Mouse (Mus musculus) limb, embryonic 13.5 days (tissue): Measurements from ENCODE around the gene P3h4. TPM values are rescaled to one million over a fixed set of nuclear protein-coding genes. Genes with fewer than 3 reads are reported as not detected.

Experiments used
- ATAC-seq: fragments of 200-750 bp; cut with Nextera tagmentation; 2 replicates; pipeline ENCODE4 v1.8.0; 2017; ENCODE audit warnings: low read depth, moderate number of reproducible peaks, moderate TSS enrichment; ENCODE audit not compliant: low FRiP score
- H3K27ac ChIP-seq: fragments of 300-500 bp; sonication (generic); 2 replicates; pipeline ENCODE4 v1.5.1; 2015; ENCODE audit warnings: inconsistent platforms, mild to moderate bottlenecking, moderate library complexity
- H3K27me3 ChIP-seq: fragments of 300-500 bp; sonication (generic); 2 replicates; pipeline ENCODE4 v1.6.1; 2015; ENCODE audit warnings: mild to moderate bottlenecking, inconsistent platforms
- H3K36me3 ChIP-seq: fragments of 300-500 bp; sonication (generic); 2 replicates; pipeline ENCODE4 v1.6.1; 2015; ENCODE audit warnings: inconsistent platforms, mild to moderate bottlenecking, moderate library complexity
- H3K4me1 ChIP-seq: fragments of 300-500 bp; sonication (generic); 2 replicates; pipeline ENCODE4 v1.6.1; 2015; ENCODE audit warnings: inconsistent platforms
- H3K4me2 ChIP-seq: fragments of 300-500 bp; sonication (generic); replicated peaks from 2 replicates; pipeline ENCODE4 v1.6.1; 2015; ENCODE audit warnings: inconsistent platforms, mild to moderate bottlenecking, moderate library complexity
- H3K4me3 ChIP-seq: fragments of 300-500 bp; sonication (generic); 2 replicates; pipeline ENCODE4 v1.5.1; 2015; ENCODE audit warnings: moderate library complexity, mild to moderate bottlenecking, inconsistent platforms
- H3K9ac ChIP-seq: fragments of 300-500 bp; sonication (generic); 2 replicates; pipeline ENCODE4 v1.6.1; 2015; ENCODE audit warnings: mild to moderate bottlenecking, inconsistent platforms
- H3K9me3 ChIP-seq: fragments of 300-500 bp; sonication (generic); 2 replicates; pipeline ENCODE4 v1.6.1; 2016; ENCODE audit warnings: inconsistent platforms
- WGBS: fragments of 180-500 bp; shearing (Covaris S2); methylation state at CpG from one replicate; pipeline ENCODE4 v1.1.7; 2015; 5-methylcytosine and 5-hydroxymethylcytosine counted together
- polyA plus RNA-seq: library from polyadenylated mRNA; unstranded; fragments of >200 nt; fragmentation: Nextera tagmentation; extraction: Ambion mirVana; gene quantifications from 2 replicates; pipeline ENCODE4 v1.2.1, GENCODE M21; 2015

Gene P3h4
- 77.1 and 81.9 TPM in 2 replicates for polyA plus RNA-seq

DNA sequence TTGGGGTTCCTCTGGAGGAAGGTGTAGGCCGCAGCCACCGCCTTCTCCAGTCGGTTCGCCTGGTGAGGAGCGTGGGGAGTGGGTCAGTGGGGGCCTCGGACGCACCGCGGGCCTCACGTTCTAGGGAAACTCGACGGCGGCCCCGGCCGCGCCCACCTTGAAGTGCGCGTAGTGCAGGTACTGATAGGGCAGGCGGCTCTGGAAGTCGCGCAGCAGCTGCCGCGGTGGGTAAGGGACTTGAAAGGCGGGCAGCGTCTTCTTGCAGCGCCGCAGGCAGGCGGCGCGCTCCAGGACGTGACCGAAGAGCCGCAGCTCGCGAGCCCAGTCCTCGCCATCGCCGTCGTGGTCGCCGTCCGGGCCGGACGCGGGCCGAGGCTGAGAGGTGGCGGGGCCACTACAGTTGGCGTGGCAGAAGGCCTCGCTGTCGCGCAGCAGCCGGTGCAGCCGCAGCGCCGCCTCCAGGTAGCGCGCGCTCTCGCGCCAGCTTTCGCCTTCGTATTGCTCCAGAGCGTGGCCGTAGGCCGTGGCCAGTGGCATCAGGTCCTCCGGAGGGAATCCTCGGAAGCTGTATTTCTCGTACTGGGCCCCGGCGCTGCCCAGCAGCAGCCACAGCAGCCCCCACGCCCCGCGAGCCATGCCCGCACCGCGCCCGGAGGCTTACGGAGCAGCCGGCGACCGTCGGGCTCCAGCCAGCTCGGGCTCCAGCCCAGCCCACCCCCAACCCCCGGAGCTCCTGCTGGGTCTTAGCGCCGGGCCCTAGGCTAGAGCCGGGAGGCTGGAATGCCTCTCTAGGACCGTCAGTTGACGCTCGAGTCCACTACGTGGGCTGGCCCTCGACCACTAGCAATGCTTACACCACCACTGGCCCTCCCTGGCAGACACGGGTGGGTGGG, at the start of gene P3h4:
Gene P3h4 (minus strand): TSS at position 816 of the 893 bp plus-strand sequence.
- no peaks in the 10 kb centered on the region for H3K27me3 ChIP-seq
- WGBS: under 1% methylated on average over 93 of the region's 93 CpGs
- ATAC-seq: peak; percentile 96
- peak within 1 kb of the TSS; percentile 80 for H3K4me3 ChIP-seq
- H3K9ac ChIP-seq: peak within 1 kb of the TSS; percentile 85
- H3K27ac ChIP-seq: peak within 1 kb of the TSS; percentile 98
- H3K4me2 ChIP-seq: peak within 1 kb of the TSS; percentile 89
- peaks cover 35% of the 10 kb centered on the region for H3K36me3 ChIP-seq
- H3K4me1 ChIP-seq: peaks cover 42% of the 10 kb centered on the region
- no peaks in the 10 kb centered on the region for H3K9me3 ChIP-seq

DNA sequence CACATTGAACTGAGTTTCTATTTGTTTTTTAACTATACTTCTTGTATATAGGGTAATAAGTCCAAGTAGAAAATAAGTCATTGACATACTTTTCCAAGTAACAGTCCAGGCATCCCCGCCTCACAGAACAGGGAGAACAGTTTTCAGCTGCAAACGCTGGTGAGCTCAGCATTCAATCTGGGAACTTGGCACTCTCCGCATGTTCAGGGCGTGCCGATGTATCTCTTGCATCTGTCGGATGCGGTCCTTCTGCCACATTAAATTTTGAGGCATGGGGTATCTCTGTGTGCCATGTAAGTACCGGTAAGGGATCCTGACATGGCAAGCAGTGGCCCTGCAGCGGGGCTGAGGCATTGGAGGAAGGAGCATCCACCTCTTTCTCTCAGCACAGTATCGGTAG, 48.1 kb upstream of the P3h4 start:
- Histone ChIP-seq H3K36me3 (peaks cover 51% of the 10 kb centered on the region), H3K27ac (no peak overlapping the region), H3K4me1 (no peaks in the 10 kb centered on the region), H3K4me3 (no peak overlapping the region), H3K4me2 (no peak overlapping the region), H3K9me3 (no peaks in the 10 kb centered on the region), H3K27me3 (no peaks in the 10 kb centered on the region), H3K9ac (no peak overlapping the region)
- 94% methylated on average over 10 of the region's 10 CpGs for WGBS
- ATAC-seq: no peak

DNA sequence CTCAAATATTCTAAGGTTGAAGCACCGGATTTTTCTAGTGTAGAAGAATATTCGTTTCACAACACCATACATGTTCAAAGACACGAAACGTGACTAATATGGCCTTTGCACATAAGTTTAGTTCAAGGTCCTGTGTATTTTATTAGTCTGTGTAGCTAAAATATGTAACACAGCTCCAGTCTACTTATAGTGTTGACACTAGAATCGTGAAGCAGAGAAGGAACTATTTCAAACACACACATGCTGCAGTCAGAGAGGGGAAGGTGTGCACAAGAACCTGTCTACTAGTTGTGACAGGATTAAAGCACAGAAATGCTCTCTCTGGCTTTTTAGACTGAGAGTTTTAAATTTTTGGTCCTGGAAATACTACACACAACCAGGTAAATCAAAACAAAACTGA, 43.1 kb upstream of the P3h4 start:
- H3K36me3 ChIP-seq: peaks cover 51% of the 10 kb centered on the region
- H3K27ac ChIP-seq: no peak overlapping the region
- H3K4me1 ChIP-seq: no peaks in the 10 kb centered on the region
- H3K9me3 ChIP-seq: no peaks in the 10 kb centered on the region
- no peak overlapping the region for H3K4me3 ChIP-seq
- H3K27me3 ChIP-seq: no peaks in the 10 kb centered on the region
- H3K9ac ChIP-seq: no peak overlapping the region
- no peak overlapping the region for H3K4me2 ChIP-seq
- ATAC-seq: no peak
- WGBS: 92% methylated on average over 5 of the region's 5 CpGs

DNA sequence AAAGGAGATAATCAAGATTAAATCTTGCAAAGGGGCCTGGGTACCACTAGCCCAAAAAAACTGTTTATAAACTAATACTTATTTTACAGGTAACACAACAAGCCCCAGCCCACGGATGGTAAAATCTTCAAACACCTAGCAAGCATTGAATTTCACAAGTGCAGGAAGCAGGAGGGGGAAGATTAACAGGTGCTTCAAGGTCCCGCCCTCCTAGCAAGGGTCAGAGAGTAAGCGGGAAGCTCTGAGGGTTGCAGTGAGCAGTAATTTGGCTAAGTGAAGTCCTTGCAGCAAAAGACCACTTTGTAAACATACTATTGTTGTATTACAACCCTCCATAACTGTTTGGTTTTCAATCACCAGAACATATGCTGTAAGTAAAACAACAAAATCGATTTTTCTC, 42.6 kb upstream of the P3h4 start:
- no peaks in the 10 kb centered on the region for H3K4me1 ChIP-seq
- no peak overlapping the region for H3K4me2 ChIP-seq
- H3K27me3 ChIP-seq: no peaks in the 10 kb centered on the region
- 74% methylated on average over 4 of the region's 4 CpGs for WGBS
- ATAC-seq: no peak
- H3K9ac ChIP-seq: no peak overlapping the region
- H3K36me3 ChIP-seq: peaks cover 49% of the 10 kb centered on the region
- no peak overlapping the region for H3K4me3 ChIP-seq
- H3K27ac ChIP-seq: no peak overlapping the region
- H3K9me3 ChIP-seq: no peaks in the 10 kb centered on the region

DNA sequence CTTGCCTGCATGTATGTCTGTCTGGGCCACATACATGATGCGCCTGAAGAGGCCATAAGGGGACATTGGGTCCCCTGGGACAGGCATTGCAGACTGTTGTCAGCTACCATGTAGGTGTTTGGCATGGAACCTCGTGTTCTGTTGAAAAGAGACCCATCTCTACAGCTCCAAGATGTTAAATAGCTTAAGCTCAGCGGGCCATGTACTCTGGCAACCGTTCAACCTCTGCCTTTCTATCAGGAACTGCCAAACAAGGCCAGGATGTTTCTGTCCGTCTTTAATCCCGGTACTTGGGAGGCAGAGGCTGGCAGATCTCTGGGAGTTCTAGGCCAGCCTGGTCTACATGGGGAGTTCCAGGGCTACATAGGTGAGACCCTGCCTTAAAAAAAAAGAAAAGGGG, 28.0 kb upstream of the P3h4 start:
- Histone ChIP-seq H3K27me3 (no peaks in the 10 kb centered on the region), H3K27ac (no peak overlapping the region), H3K4me1 (peaks cover 15% of the 10 kb centered on the region), H3K9ac (no peak overlapping the region), H3K36me3 (peaks cover 19% of the 10 kb centered on the region), H3K9me3 (no peaks in the 10 kb centered on the region), H3K4me3 (no peak overlapping the region), H3K4me2 (no peak overlapping the region)
- ATAC-seq: no peak
- WGBS: 92% methylated on average over 6 of the region's 6 CpGs

DNA sequence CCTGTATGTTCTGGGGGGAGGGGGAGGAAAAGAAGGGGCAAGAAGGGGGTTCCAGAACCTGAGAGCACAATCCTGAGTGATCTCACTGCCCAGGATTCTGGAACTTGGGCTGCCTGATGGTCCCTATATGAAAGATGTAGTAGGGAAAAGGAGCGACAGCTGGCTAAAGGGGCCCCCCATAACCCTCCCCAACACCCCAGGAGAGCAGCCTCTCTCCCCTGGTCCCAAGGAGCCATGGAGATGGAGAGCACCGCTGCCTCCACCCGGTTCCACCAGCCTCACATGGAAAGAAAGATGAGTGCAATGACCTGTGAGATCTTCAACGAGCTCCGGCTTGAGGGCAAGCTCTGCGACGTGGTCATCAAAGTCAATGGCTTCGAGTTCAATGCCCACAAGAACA, 27.2 kb upstream of the P3h4 start, which contains the start of the genes Nt5c3b and Klhl10:
Gene Nt5c3b (minus strand): TSS at position 12 of the 400 bp plus-strand sequence.
Gene Klhl10 (plus strand): TSS at position 121 of the 400 bp plus-strand sequence.
- Histone ChIP-seq H3K9ac (peak within 1 kb of the TSS; percentile 93), H3K9me3 (no peaks in the 10 kb centered on the region), H3K4me2 (peak within 1 kb of the TSS; percentile 69), H3K27me3 (no peaks in the 10 kb centered on the region), H3K4me1 (peaks cover 15% of the 10 kb centered on the region), H3K36me3 (peaks cover 27% of the 10 kb centered on the region), H3K27ac (peak within 1 kb of the TSS; percentile 61; the same call in 1 of the 2 replicates), H3K4me3 (peak within 1 kb of the TSS; percentile 83)
- 89% methylated on average over 8 of the region's 8 CpGs for WGBS
- no peak for ATAC-seq

DNA sequence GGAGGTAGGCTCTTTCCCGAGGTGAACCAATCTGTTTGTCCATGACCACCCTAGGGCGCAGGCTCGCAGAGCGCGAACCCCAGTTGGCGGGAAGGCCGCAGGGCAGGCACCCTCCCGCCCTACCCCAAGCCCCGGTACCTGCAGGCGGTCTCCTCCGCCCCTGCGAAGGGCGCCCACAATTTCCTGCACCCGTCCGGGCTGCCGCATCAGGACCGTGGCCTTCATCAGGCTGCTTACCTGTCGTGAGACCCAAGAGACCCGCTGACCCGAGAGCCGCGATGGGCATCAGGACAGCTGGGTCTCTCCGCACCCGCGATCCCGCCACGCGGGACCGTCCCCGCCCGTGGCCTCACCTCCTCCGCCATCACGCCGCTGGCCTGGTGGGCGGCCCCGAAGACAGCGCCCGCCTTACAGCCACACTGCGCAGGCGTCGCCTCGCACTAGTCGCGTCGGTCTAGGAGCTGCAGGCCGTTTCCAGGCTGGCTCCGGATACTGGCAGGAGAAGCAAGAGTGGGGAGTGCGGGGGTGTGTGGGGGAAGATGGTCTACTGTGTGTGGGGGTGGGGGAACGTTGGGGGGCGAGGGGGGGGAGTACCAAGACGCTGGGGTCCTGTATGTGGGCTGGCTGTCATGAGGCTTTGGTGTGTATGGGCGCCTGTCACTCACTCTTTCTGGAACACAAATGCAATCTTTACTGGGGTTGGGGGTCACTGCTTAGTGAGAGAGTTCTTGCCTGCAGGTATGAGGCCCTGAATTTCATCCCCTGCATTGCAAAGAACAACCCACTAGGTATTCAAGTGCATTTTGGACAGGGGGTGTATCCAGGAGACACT, 26.3 kb upstream of the P3h4 start:
- peaks cover 15% of the 10 kb centered on the region for H3K4me1 ChIP-seq
- H3K36me3 ChIP-seq: peaks cover 36% of the 10 kb centered on the region
- H3K4me3 ChIP-seq: peak overlapping the region; percentile 83
- H3K27ac ChIP-seq: peak overlapping the region; percentile 61; the same call in 1 of the 2 replicates
- peak overlapping the region; percentile 69 for H3K4me2 ChIP-seq
- under 1% methylated on average over 52 of the region's 52 CpGs for WGBS
- H3K27me3 ChIP-seq: no peaks in the 10 kb centered on the region
- peak; percentile 97 for ATAC-seq
- no peaks in the 10 kb centered on the region for H3K9me3 ChIP-seq
- peak overlapping the region; percentile 93 for H3K9ac ChIP-seq

DNA sequence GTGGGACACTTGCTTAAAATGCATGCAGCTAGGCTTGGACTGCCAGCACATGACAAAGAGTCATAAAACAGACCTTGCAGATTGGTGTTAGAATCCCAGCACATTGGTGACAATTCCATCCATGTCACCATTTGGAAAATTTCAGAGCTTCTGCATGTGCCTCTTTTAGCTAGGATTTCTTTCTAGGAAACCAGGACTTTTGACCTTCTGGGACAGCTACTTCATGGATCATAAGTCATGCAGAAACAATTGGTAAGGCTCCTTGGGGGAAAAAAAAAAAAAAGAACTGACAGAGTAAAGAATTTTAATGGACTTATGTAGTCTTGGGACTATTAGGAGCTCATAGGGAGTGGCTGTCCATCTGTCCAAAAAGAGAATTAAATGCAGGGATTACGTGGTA, 23.3 kb upstream of the P3h4 start:
- H3K4me2 ChIP-seq: no peak overlapping the region
- no peak for ATAC-seq
- H3K4me3 ChIP-seq: no peak overlapping the region
- H3K36me3 ChIP-seq: peaks cover 62% of the 10 kb centered on the region
- no peaks in the 10 kb centered on the region for H3K9me3 ChIP-seq
- H3K9ac ChIP-seq: no peak overlapping the region
- peaks cover 15% of the 10 kb centered on the region for H3K4me1 ChIP-seq
- H3K27me3 ChIP-seq: no peaks in the 10 kb centered on the region
- 97% methylated on average over 1 of the region's 1 CpGs for WGBS
- no peak overlapping the region for H3K27ac ChIP-seq

DNA sequence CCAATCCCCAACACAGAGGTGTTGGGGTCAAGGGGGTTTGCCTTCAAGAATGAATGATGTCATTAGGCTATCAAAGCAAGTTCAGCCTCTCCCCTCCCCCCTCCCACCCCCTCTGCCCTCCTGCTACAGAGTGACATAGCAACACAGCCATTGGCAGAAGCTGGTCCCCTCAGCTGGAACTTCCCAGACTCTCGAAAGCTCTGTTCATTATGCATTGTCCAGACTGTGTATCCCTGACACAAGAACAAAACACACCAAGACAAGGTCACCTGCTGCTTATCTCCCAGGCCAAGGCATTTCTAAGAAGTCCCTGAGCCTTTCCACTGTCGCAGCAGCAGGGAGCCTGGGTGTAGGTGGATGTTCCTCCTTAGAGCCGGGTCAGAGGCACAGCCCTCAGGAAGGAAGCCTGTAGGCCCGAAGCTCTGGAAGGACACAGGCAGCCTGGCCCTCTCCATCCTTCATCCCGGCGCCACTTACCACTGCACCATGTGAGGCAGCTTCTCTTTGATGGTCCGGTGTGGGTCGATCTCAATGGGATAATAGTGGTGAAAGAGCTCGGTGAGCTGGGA, 21.1 kb upstream of the P3h4 start:
- 86% methylated on average over 9 of the region's 9 CpGs for WGBS
- H3K9ac ChIP-seq: no peak overlapping the region

DNA sequence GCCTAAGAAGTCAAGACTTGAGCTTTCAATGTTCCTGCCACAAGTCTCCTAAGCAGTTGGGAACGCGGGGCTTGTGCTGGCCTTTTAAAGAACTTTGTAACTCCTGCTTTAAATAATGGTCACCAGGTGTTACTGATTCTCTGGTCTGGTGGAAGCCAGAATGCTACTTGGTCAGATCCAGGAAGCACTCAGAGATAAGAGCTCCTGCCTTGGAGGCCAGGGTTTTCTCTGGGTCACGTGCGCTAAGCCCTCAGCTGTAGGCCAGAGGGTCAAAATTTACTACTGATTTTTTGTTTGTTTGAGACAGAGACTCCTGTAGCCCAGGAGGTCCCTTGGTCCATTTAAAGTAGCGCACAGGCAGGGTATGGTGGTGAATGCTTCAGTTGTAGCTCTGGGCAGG, 17.4 kb upstream of the P3h4 start:
- no peak for ATAC-seq
- no peak overlapping the region for H3K9ac ChIP-seq
- H3K4me3 ChIP-seq: no peak overlapping the region
- no peaks in the 10 kb centered on the region for H3K9me3 ChIP-seq
- no peak overlapping the region for H3K4me2 ChIP-seq
- H3K4me1 ChIP-seq: no peaks in the 10 kb centered on the region
- no peak overlapping the region for H3K27ac ChIP-seq
- H3K36me3 ChIP-seq: peaks cover 85% of the 10 kb centered on the region
- 89% methylated on average over 5 of the region's 5 CpGs for WGBS
- no peaks in the 10 kb centered on the region for H3K27me3 ChIP-seq

More for the DNA sequence above, 21.1 kb upstream of the P3h4 start:
- Histone ChIP-seq H3K36me3 (peaks cover 79% of the 10 kb centered on the region), H3K27ac (no peak overlapping the region), H3K9me3 (no peaks in the 10 kb centered on the region), H3K27me3 (no peaks in the 10 kb centered on the region), H3K4me2 (no peak overlapping the region), H3K4me1 (peaks cover 10% of the 10 kb centered on the region), H3K4me3 (no peak overlapping the region)
- no peak for ATAC-seq

DNA sequence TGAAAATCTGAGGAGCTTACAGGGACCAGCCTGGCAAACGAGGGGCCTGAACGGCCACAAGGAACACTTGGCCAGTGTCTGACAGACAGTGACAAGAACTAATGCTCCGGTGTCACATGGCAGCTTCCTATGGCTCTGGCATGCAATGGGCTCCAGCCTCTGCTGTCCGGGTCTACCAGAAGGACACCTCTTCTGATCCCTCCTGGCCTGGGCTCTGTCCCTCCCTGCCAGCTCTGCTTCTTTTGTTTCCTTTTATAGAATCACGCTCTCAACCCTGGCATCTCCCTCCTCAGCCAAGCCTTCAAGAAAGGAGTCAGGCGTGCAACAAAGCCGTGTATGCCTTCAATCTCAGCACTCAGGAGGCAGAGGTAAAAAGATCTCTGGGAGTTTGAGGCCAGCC, 15.4 kb upstream of the P3h4 start:
- no peaks in the 10 kb centered on the region for H3K27me3 ChIP-seq
- H3K4me2 ChIP-seq: no peak overlapping the region
- 88% methylated on average over 7 of the region's 7 CpGs for WGBS
- H3K4me1 ChIP-seq: no peaks in the 10 kb centered on the region
- H3K36me3 ChIP-seq: peaks cover 84% of the 10 kb centered on the region
- no peak overlapping the region for H3K4me3 ChIP-seq
- no peak for ATAC-seq
- 0 out of 2 replicates have a peak overlapping the region, but pooled peaks have one; percentile 4 for H3K9ac ChIP-seq
- no peak overlapping the region for H3K27ac ChIP-seq
- H3K9me3 ChIP-seq: no peaks in the 10 kb centered on the region
